Mouse (Mus musculus) forebrain, postnatal 0 days (tissue): ENCODE measurements around the gene Abhd14b. TPM values are rescaled to one million over a fixed set of nuclear protein-coding genes. Genes with fewer than 3 reads are reported as not detected.
A peak's percentile ranks its signal among the peaks of the same experiment; 100 is the strongest.

ENCODE experiments used
- ATAC-seq: fragments of 200-750 bp; cut with Nextera tagmentation; 2 replicates; pipeline ENCODE4 v1.8.0; 2017; ENCODE audit warnings: mild to moderate bottlenecking, moderate library complexity
- DNase-seq: peaks from one replicate; pipeline ENCODE4 v3.0.0-alpha.2; 2015
- H3K27ac ChIP-seq: fragments of 300-500 bp; sonication (generic); 2 replicates; pipeline ENCODE4 v1.5.1; 2014; ENCODE audit warnings: low read depth, mild to moderate bottlenecking, antibody characterized with exemption, low read length, moderate library complexity, mixed read lengths
- H3K27me3 ChIP-seq: fragments of 300-500 bp; sonication (generic); 2 replicates; pipeline ENCODE4 v1.6.1; 2014; ENCODE audit warnings: mild to moderate bottlenecking, low read length, mixed read lengths; ENCODE audit not compliant: insufficient read depth
- H3K36me3 ChIP-seq: fragments of 300-500 bp; sonication (generic); 2 replicates; pipeline ENCODE4 v1.6.1; 2014; ENCODE audit warnings: mild to moderate bottlenecking, moderate library complexity; ENCODE audit not compliant: insufficient read depth
- H3K4me1 ChIP-seq: fragments of 300-500 bp; sonication (generic); 2 replicates; pipeline ENCODE4 v1.6.1; 2014; ENCODE audit warnings: antibody characterized with exemption; ENCODE audit not compliant: insufficient read depth
- H3K4me2 ChIP-seq: fragments of 300-500 bp; sonication (generic); 2 replicates; pipeline ENCODE4 v1.6.1; 2014; ENCODE audit warnings: low read depth, mild to moderate bottlenecking, moderate library complexity
- H3K4me3 ChIP-seq: fragments of 300-500 bp; sonication (generic); 2 replicates; pipeline ENCODE4 v1.5.1; 2014; ENCODE audit warnings: low read depth, low read length, mixed read lengths
- H3K9ac ChIP-seq: fragments of 300-500 bp; sonication (generic); 2 replicates; pipeline ENCODE4 v1.6.1; 2014; ENCODE audit warnings: mild to moderate bottlenecking
- H3K9me3 ChIP-seq: fragments of 300-500 bp; sonication (generic); 2 replicates; pipeline ENCODE4 v1.6.1; 2016; ENCODE audit warnings: low read length
- CTCF ChIP-seq: sonication (generic); IDR thresholded peaks from 2 replicates; pipeline ENCODE4 v1.5.1; 2016; ENCODE audit warnings: antibody characterized with exemption, control low read depth, low read depth
- WGBS: fragments of 180-500 bp; shearing (Covaris S2); extraction: QIAGEN DNeasy Blood & Tissue Kit; methylation state at CpG from one replicate; pipeline ENCODE4 v1.1.7; 2014; 5-methylcytosine and 5-hydroxymethylcytosine counted together
- polyA plus RNA-seq: library from polyadenylated mRNA; unstranded; fragments of >200 nt; fragmentation: Nextera tagmentation; extraction: Ambion mirVana; gene quantifications from 2 replicates; pipeline ENCODE4 v1.2.1, GENCODE M21; 2015
- total RNA-seq: library from RNA; depleted of rRNA; stranded (reverse); fragments of >200 nt; gene quantifications from 2 replicates; pipeline ENCODE4 v1.2.3, GENCODE M21; 2014

Gene Abhd14b
- total and polyA plus RNA-seq, 2 experiments from 2014 or later: 7.6 to 13.8 TPM

DNA sequence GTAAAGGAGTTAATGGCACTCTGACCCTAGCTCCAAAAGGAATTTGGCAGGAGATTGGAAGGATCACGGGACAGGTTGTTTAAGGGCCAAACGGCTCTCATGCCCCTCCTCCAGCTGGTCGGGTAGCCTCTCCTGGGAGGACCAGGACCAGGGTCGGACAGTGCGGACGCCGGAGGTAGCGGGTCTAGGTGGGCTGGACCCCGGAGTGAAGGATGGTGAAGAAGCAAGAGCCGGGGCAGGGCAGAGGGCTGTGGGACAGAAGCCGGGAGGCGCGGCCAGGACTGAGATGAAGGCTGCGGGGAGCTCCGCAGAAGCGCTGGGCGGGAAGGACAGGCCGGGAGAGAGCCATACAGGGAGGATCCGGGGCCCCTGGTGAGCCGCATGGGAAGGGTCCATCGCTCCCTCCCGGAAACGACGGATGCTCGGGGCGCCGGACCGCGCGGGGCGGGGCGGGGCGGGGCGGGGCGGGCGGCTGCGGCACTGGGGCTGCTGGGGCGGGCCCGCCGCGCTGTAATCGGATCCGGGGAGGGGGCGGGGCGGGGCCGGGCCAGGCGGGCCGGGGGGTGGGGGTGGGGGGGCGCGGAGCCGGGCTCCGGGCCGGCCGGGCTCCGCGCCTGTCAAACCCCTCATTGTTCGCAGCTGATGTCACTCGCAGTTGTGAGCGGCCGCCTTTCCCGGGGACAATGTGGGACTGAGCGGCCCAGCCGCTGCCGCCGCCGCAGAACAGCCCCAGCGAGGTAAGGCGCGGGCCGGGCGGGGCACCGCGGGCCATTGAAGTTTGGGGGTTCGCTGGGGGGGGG is 6.2 kb downstream of the Abhd14b start, which contains the start of gene Pcbp4:
Gene Pcbp4 (plus strand): TSS at position 21 of the 800 bp plus-strand sequence.
- H3K9me3 ChIP-seq: no peaks in the 10 kb centered on the region
- H3K27ac ChIP-seq: peak within 1 kb of the TSS; percentile 91
- WGBS: under 1% methylated on average over 34 of the region's 74 CpGs
- no peaks in the 10 kb centered on the region for H3K27me3 ChIP-seq
- peak within 1 kb of the TSS; percentile 92 for H3K9ac ChIP-seq
- TF ChIP-seq CTCF: no peak
- peak within 1 kb of the TSS; percentile 71 for H3K4me3 ChIP-seq
- ATAC-seq: peak; percentile 67
- peak within 1 kb of the TSS; percentile 97 for H3K4me2 ChIP-seq
- H3K4me1 ChIP-seq: peaks cover 37% of the 10 kb centered on the region
- no peaks in the 10 kb centered on the region for H3K36me3 ChIP-seq
- peak; percentile 67 for DNase-seq

DNA sequence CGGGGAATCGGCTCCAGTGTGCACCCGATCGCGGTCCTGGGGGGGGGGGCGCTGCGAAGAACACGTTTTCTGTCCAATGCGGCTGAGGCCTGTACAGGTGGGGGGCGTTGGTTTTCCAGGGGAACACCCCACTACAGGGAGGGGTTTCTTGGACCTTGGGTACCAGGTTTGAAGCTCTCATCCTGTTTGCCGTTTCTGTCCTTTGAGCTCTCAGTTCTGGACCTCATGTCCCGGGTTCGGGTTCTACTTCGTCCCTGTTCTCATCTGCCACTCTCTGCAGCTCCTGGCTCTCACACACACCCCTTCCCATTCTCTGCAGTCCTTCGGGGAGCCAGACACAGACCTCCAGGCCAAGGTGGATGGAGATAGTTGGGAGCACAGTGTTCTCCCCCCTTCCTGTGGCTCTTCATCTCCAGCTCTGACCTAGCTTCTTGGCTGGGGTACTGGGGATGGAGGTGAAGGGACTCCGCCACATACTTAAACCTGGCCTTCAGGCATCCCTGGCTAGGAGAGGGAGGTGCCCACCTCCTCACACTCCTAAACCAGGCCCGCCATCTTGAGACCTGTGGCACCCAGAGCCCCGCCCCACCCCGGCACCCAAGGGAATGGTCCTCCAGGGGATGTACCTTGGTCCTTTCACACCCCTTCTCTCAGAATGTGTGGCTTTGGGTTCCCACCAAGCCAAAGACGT is 7.0 kb downstream of the Abhd14b start:
- Histone ChIP-seq H3K4me3 (peak overlapping the region; percentile 71), H3K27ac (peak overlapping the region; percentile 91), H3K4me2 (peak overlapping the region; percentile 97), H3K9ac (peak overlapping the region; percentile 92), H3K9me3 (no peaks in the 10 kb centered on the region), H3K27me3 (no peaks in the 10 kb centered on the region), H3K4me1 (peaks cover 30% of the 10 kb centered on the region), H3K36me3 (no peaks in the 10 kb centered on the region)
- no peak for TF ChIP-seq CTCF
- 2% methylated on average over 15 of the region's 20 CpGs for WGBS
- peak; percentile 62 for DNase-seq
- ATAC-seq: peak; percentile 35

DNA sequence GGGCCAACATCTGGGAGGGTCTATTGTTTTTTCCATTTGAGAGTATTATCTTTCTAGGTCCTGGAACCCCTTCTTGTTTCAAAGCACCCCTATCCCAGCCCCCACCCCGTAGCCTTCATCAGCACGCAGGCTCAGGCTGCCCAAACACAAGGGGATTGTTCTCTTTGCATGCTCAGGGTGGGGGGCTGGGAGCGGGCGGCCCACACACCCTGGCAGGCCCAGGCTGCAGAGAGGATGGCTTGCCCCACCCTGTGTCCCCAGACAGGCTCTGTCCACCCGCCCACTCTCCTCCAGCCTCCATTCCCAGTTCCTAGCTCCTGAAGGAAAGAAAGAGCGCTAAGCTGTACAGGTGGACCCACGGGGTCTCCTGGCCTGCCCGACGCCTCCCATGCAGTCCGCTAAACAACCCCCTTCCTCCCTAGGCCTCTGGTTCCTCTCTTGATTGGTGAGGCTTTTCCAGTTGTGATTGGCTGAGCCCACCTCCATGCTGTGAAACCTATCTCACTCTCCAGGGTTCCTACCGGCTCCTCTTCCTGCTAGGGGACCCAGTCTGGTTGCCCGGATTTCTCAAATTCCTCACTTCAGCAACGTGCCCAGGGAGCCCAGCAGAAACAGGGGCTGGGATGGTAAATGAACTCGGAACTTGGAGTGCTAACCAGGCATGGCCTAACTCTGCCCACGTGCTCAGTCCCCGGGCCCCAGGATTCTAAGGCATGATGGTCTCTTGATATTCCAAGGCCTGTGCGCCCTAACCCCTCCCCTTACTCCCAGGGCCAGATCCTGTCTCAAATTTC is 7.8 kb downstream of the Abhd14b start:
- Histone ChIP-seq H3K9me3 (no peaks in the 10 kb centered on the region), H3K4me1 (peaks cover 29% of the 10 kb centered on the region), H3K4me3 (peak overlapping the region; percentile 71), H3K27ac (peak overlapping the region; percentile 91), H3K36me3 (no peaks in the 10 kb centered on the region), H3K9ac (peak overlapping the region; percentile 92), H3K27me3 (no peaks in the 10 kb centered on the region), H3K4me2 (peak overlapping the region; percentile 97)
- 2% methylated on average over 17 of the region's 17 CpGs for WGBS
- peak; percentile 65 for ATAC-seq
- no peak for TF ChIP-seq CTCF
- DNase-seq: peak; percentile 73

DNA sequence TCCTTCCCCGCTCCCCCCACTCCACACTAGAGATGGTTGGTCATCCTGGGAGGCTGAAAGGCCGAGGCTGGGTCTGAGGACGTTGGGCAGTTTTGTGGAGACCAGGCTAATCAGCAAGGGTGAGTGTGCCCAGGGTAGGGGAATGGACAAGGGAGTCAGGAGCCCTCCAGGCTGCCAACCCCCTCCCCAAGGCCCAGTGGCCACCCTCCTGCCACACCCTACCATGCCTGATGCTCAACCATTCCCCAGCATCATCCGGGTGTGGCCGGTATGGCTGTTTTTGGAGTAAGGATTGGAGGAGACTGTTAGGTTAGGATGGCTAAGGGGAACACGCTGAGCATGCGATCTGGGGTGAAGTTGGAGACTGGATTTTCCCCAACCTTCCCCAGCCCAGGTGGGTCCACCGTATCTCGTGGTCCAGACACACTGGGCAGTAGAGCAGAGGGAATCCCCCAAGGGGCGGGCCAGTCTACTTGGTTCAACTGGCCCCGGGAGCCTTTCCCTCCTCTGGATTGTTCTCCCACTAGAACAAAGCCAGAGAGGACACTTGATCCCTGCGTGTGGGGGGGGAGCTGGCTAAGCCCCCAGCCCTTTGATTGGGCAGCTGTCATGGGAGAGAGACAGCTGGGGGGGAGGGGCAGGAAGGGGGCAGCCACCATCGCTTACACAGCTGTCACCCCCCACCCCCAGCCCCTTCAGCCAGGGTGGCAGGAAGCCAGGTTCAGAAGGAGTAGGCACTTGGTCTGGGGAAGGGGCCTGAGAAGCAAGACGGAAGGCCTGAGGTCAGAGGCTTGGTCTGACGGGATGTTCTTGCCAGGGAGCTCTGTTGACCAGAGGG is 9.3 kb downstream of the Abhd14b start:
- no peak for ATAC-seq
- Histone ChIP-seq H3K9me3 (no peaks in the 10 kb centered on the region), H3K27me3 (no peaks in the 10 kb centered on the region), H3K4me1 (peaks cover 29% of the 10 kb centered on the region), H3K4me2 (peak overlapping the region; percentile 97), H3K27ac (peak overlapping the region; percentile 57), H3K4me3 (no peak overlapping the region), H3K9ac (peak overlapping the region; percentile 35), H3K36me3 (peaks cover 9% of the 10 kb centered on the region)
- no peak for TF ChIP-seq CTCF
- 25% methylated on average over 15 of the region's 15 CpGs for WGBS
- peak; percentile 24 for DNase-seq

DNA sequence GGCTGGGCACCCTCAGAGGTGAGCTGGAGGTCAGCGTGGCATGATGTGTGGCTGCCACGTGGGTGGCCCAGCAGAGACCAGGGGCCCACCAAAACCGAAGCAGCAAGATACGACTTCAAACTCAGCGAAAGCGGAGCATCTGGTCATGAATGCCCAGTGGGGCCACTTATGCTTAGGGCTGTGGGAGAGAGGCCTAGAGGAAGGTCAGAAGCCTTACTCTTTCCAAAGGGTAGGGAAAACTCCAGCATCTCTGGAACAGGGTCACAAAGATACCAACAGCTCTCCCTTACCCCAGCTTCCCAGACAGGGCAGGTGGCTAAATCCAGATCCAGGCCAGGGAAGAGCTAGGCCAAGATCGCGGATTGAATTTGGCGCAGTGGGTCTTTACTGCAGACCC is 9.9 kb downstream of the Abhd14b start:
- peak overlapping the region; percentile 35; the same call in 1 of the 2 replicates for H3K9ac ChIP-seq
- H3K4me2 ChIP-seq: peak overlapping the region; percentile 97
- TF ChIP-seq CTCF: no peak
- DNase-seq (no peak), ATAC-seq (no peak)
- no peaks in the 10 kb centered on the region for H3K9me3 ChIP-seq
- peaks cover 29% of the 10 kb centered on the region for H3K4me1 ChIP-seq
- no peaks in the 10 kb centered on the region for H3K27me3 ChIP-seq
- WGBS: 47% methylated on average over 9 of the region's 9 CpGs
- H3K27ac ChIP-seq: peak overlapping the region; percentile 57
- no peak overlapping the region for H3K4me3 ChIP-seq
- peaks cover 15% of the 10 kb centered on the region for H3K36me3 ChIP-seq

DNA sequence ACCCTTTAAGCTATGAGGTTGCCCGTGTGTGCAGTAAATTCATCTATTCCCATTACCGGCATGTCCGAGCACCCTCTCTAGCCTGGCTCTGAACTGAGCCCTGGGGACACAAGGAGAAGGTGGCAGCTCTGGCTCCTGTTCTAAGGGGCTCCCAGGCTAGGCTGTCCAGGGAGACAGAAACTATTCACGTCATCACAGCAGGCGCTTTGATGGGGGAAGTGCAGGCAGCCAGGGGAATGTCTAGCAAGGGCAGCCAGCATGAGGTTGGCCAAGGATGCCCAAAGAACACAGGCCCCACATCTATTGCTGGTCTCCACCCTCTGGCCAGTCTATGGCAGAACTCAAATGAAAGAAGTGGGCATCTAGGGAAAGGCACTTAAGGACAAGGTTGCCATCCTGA is 10.7 kb downstream of the Abhd14b start:
- DNase-seq (no peak), ATAC-seq (no peak)
- no peak overlapping the region for H3K4me2 ChIP-seq
- TF ChIP-seq CTCF: no peak
- WGBS: 42% methylated on average over 5 of the region's 5 CpGs
- no peaks in the 10 kb centered on the region for H3K27me3 ChIP-seq
- H3K36me3 ChIP-seq: peaks cover 20% of the 10 kb centered on the region
- 0 out of 2 replicates have a peak overlapping the region, but pooled peaks have one; percentile 35 for H3K9ac ChIP-seq
- H3K4me3 ChIP-seq: no peak overlapping the region
- H3K4me1 ChIP-seq: peaks cover 24% of the 10 kb centered on the region
- no peak overlapping the region; the same call in 1 of the 2 replicates for H3K27ac ChIP-seq
- no peaks in the 10 kb centered on the region for H3K9me3 ChIP-seq
